Mouse (Mus musculus) embryonic fibroblast, embryonic 13.5 days (primary cell): Measurements from ENCODE around the gene Sae1.

Experiments used
- CTCF ChIP-seq: IDR thresholded peaks from 2 replicates; pipeline ENCODE4 v1.5.1; 2011; ENCODE audit warnings: mild to moderate bottlenecking, control low read depth, low read length, moderate library complexity, borderline replicate concordance; ENCODE audit not compliant: insufficient read depth
- POLR2A ChIP-seq: IDR thresholded peaks from 2 replicates; pipeline ENCODE4 v1.6.1; 2011; ENCODE audit warnings: low read depth, mild to moderate bottlenecking, control low read depth, low read length, moderate library complexity

DNA sequence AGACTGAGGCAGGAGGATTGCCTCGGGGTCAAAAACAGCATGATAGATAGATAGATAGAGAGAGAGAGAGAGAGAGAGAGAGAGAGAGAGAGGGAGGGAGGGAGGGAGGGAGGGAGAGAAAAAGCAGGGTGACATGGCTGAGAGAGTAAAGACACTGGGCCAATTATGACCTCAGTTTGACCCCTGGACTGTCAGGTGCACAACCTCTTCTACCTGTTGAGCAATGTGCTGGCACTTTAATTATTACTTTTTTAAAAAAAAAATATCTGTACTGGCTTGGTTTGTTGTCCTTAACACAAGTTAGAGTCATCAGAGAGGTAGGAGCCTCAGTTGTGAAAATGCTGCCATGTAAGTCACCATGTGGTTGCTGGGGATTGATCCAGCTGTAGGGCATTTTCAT is 99.8 kb downstream of the Sae1 start:
- no peak for TF ChIP-seq CTCF
- no peak for TF ChIP-seq POLR2A
